Mouse (Mus musculus): Measurements from ENCODE around the gene Prim2. TPM values are rescaled to one million over a fixed set of nuclear protein-coding genes. Genes with fewer than 3 reads are reported as not detected.

Gene Prim2
- 29.9 TPM for polyA plus RNA-seq (2014; fragmentation: Illumina TruSeq; extraction: RNeasy Lipid Tissue Mini Kit (QIAGEN cat#74804); ENCODE audit: low read depth, low replicate concordance)

DNA sequence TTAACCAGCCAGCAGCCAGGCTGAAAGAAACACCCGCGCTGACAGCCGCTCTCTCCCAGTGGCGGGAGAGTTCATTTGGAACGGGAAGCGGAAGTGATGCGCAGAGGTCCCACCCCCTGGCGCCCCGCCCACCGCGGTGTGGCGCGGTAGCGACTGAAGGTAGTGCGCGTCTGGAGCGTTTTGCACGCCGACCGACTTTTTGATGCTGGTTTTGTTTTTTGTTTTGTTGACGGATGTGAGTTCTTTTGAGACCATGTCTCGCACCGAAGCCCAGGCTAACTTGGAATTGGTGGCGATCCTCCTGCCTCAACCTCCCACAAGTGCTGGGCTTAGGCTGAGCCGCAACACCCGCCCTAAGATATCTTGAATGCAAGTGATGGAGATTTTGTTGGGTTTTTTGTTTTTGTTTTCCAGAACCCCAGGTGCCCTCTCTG, at the start of gene Prim2:
Prim2 (minus strand) TSS at position 88 of the 434 bp plus-strand sequence.

Other genes with a start within 250 kb of the Prim2 start
- 30.2 TPM for gene Rab23, start 50.1 kb upstream of the Prim2 start, polyA plus RNA-seq (2014; fragmentation: Illumina TruSeq; extraction: RNeasy Lipid Tissue Mini Kit (QIAGEN cat#74804); ENCODE audit: low read depth, low replicate concordance)
- 12.4 TPM for gene Bag2, start 88.0 kb upstream of the Prim2 start, polyA plus RNA-seq (2014; fragmentation: Illumina TruSeq; extraction: RNeasy Lipid Tissue Mini Kit (QIAGEN cat#74804); ENCODE audit: low read depth, low replicate concordance)
- 1,250 TPM for gene Zfp451, start 144.8 kb upstream of the Prim2 start, polyA plus RNA-seq (2014; fragmentation: Illumina TruSeq; extraction: RNeasy Lipid Tissue Mini Kit (QIAGEN cat#74804); ENCODE audit: low read depth, low replicate concordance)
- gene Bend6, start 238.0 kb upstream of the Prim2 start, polyA plus RNA-seq (2014; fragmentation: Illumina TruSeq; extraction: RNeasy Lipid Tissue Mini Kit (QIAGEN cat#74804); ENCODE audit: low read depth, low replicate concordance) = 5.2 TPM
- gene Dst, start 238.4 kb upstream of the Prim2 start, polyA plus RNA-seq (2014; fragmentation: Illumina TruSeq; extraction: RNeasy Lipid Tissue Mini Kit (QIAGEN cat#74804); ENCODE audit: low read depth, low replicate concordance) = 24.6 TPM

All from testis, adult 10 weeks (tissue).